Mouse (Mus musculus): ENCODE data around the gene Slc22a13.
A peak's percentile ranks its signal among the peaks of the same experiment; 100 is the strongest.
"Not testable (repeated sequence)": the region's sequence is repeated elsewhere in the genome, so short reads cannot be mapped to it uniquely, and the experiment has no call there.

Slc22a13 gene

DNA sequence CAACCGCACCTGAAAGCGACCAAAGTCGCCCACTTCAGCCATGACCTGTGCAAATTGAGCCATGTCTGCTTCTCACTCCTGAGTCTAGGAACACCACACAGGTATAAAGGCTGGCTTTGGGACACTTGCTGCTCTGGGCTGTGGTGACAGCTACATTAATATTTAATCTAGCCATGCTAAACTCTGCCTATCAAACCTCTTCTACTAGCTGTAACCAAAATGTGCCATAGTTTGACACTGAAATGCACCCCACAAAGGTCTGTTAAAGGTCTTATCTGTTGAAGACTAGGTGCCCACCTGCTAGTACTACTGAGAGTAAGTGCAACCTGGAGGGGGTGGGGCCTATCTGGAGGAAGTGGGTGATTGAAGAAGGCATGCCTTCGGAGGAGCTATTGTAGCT lies at the start of gene Slc22a13:
Slc22a13 (minus strand) TSS at position 101 of the 400 bp plus-strand sequence.
- DNase-seq = no peak

DNA sequence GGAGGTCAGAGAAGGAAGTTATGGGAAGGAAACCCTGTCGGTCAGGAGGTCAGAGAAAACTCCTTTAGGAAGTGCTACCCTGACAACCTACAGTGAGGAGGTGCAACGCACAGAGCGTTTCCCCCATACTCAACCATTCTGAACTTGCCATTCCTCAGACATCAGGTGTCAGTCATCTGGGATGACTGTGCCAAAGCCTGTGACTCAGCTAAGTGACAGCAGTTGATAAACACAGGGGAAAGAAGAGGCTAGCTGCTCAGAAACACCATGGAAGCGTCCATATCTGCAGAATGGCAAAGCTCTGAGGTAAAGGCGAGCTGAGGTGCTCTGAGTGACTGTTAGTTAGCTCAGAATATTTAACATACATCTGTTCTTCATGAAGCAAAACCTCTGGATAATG lies 49.2 kb upstream of the Slc22a13 start:
- no peak for DNase-seq

DNA sequence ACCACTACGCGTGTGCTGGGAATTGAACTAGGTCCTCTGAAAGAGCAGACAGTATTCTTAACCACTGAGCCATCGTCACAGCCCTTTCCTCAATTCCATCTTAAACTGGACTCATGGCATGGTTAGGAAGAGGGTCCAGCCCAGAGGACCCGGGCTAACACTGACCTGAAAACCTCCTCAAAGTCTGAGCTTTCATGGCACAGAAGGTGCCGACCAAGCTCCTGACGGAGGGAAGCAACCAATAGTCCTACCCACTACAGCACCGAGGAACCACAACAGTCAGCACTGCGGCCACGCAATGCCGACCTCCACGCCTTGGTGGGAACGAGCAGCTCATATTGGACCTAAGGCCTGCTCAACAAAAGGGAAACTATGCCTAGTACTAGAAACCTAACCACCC lies 47.3 kb upstream of the Slc22a13 start:
- DNase-seq = no peak

DNA sequence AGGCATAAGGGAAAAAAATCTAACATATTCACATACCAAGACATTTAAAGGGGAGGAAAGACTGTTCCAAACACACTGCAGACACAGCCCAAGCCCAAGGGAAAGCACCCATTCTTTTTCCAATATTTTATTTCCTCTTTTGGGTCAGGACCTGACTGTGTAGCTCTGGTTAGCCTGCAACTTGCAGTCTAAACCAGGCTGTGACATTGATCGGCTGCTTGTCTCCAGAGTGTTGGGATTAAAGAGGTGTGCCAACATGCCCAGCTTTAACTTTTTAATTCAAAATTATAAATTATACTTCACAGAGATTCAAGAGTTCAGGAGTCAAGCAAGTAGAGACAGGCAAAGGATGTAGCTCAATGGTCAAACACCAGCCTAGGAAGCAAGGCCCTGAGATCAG lies 46.2 kb upstream of the Slc22a13 start:
- DNase-seq = no peak

DNA sequence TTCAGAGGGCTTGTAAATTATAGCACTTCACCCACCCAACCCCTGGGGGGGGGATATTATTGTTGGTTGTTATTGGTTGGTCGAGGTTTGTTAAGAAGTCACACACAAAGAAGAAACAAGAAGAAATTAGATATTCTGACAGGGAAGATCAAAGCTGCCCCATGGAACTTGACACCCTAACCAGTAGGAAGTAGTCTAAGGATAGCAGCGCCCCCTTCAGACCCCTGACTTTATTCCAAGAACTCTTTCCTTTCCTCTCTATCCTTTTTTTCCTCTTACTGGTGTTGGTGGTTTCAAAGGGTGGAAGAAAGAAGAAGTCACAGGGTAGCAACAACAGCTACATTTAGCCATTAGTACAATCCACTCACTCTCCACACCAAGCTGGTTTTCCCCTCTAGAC lies 45.3 kb upstream of the Slc22a13 start:
- DNase-seq = no peak

DNA sequence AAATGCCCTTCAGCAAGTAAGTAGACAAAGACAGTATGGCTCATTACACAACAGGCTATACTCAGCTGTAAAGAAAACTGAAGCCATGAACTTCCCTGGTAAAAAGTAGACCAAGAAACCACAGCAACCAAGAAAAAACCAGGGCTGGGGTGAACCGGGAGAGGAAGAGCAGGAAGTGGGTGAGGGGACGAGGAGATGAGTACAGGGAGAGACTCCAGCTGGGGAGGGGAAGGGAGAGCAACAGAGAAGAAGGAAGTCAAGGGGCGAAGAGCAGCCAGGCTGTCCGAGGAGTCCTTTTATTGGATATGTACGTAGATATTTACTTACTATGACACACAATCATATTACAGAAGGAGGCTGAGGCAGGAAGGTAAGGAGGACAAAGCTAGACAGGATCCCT lies 39.1 kb upstream of the Slc22a13 start:
- no peak for DNase-seq

DNA sequence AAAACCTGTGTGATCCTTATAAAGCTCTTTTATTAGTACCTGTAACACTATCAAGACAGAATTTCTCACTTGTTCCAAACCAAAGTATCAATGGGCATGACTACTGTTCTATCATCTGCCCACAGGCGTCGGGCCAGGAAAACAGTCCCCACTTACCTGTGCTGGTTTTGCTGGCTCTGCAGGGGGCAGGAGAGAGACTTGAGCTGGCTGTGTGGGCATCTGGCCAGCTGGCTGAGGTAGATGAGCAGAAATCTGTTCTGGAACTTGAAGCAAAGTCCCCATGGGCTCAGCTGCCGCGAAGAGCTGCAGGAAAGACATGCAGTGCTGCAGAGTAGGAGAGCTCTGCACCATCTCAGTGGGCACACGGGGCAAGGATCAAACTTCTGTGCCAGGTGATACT lies 37.9 kb upstream of the Slc22a13 start:
- peak; percentile 36 to 64 for DNase-seq

DNA sequence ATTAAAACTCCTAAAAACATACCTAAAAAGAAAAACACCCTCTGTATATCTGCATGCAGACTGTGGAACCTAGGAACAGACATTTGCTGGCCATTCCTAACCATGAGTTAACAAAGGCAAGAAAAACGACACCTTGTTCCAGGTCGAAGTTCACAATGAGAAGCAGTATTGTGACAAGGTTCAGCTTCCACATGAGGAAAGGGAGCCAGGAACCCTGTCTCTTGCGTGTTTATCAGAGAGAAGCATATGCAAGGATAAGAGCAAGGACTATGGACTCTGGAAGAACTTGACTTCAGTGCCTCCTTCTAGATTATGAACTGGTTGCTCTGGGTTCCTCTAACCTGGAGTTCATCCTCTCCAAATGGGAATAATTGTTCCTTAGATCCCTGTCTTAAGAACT lies 35.1 kb upstream of the Slc22a13 start:
- DNase-seq = no peak

DNA sequence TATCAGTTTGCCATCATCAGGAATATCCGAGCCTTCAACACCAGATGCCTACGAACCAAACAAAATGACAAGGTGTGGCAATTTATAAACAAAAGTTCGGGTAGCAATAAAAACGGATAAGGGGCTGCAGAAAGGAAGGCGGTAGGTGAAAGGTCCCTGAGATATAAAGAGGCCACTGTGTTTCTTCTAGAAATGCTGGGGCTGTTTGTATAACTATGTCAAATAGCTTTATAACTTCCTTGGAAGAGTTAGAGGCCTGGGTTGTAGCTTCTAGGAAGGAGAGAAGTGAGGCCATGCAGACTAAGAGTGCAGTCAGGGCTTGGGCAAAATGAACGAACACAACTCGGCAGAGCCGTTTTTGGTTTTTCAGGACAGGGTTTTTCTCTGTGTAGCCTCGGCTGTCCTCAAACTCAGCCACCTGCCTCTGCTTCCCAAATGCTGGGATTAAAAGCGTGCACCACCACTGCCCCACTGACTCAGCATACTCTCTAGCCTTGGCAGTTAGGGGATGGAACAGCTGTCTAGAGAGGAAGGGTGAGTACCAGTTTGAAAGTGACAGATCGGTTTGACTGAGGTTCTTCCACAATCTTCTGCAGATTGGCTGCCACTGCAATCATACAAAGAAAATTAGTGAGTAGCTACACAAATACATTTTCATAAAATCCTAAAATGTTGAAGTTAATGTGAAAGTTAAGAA lies 32.4 kb upstream of the Slc22a13 start:
- no peak for DNase-seq

DNA sequence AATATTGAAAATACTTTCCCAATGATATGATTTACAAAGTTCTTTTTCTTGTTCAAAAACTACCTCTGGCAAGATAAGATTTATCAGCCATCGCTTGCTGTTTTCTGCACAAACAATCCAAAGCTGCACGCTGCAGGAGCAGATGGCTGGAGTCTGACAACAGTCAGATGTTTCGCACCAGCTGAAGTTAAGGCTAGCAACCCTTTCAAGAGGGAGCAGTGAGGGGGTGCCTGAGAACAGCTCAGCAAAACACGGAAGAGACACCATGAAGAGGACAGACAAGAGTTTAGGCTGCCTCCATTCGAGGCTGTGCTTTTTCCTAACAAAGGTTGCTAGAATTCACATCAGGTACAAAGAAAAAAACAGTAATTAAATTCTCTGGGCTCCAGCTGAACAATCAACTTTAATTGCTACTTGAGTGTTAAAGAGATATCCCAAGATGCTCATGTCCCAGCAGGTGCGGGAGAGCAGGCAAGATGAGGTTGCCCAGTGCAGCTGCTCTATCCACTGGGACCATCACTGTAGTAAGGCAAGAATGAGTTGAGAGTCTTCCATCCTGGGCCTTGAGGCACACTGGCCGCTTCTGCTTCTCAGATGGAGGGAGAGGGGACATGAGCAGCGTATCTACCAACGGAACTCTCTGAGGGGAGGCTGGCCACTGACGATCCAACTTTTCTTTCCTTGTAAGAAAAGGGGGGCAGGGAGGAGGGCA lies 31.5 kb upstream of the Slc22a13 start:
- no peak for DNase-seq

DNA sequence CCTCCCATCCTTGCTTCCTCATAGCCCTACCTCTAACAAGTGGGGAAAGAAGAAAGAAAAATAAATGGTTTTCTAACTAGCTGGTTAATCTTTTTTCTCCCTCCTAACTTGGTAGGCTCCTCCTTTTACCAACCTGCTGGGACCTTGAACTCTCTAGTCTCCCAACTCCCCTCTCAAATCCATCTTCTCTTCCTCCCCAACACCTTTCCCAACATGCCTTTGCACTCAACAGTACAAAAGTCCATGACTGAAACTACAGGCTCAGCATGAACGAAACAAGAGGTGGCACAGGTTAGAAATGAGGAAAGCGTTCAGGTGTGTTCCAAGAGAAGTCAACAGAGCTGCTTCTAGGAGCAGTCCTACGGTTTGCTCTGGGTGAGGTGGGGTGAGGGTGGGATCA lies 30.4 kb upstream of the Slc22a13 start:
- DNase-seq = no peak

DNA sequence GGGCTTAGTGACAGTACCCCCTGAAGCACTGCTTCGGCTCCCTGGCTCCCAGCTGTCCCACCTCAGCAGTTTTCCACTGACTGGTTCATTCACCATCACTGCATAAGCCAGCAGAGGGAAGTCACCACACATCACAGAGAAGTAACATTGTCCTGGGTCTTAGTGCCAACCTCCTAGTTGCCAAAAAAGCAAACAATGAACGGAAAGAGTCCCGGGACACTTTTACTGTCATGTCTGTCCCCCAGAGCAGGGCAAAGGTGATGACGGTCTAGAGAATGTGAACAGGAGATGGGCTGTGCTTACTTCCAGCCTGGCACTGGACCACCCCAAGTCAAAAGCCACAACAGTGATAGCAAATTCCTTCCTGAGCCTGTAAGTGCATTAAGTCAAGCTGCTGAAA lies 29.9 kb upstream of the Slc22a13 start:
- no peak for DNase-seq

DNA sequence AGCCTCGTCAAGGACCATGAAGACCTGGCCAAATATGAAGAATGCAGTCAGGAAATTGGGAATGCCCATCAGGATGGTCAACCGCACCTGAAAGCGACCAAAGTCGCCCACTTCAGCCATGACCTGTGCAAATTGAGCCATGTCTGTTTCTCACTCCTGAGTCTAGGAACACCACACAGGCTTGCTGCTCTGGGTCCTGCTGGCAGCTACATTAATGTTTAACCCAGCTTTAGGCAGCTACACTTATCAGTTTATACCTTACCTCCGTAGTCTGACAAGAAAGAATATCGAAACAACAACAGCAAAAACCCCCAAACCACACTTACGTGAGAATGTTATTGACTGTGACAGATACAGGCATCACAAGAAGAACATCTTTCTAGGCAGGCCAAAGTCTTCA lies 22.7 kb upstream of the Slc22a13 start:
- DNase-seq = no peak

DNA sequence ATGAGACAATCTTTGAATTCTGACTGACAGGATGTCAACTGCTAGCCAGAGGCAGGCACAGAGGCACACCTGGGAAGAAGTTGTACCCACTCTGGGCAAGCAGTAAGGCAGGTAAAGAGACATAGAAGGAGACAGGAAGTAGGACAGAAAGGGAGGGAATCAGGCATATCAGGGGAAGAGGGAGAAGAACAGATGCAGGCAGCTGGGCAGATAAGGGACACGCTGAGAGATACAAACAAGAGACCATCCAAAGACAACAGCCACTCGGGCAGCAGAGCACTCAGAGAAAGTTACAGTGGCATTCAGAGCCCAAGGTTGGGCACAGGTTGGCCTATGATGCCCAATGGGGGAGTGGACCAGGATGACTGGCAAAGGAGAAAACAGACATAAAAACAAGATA lies 21.9 kb upstream of the Slc22a13 start:
- no peak for DNase-seq

DNA sequence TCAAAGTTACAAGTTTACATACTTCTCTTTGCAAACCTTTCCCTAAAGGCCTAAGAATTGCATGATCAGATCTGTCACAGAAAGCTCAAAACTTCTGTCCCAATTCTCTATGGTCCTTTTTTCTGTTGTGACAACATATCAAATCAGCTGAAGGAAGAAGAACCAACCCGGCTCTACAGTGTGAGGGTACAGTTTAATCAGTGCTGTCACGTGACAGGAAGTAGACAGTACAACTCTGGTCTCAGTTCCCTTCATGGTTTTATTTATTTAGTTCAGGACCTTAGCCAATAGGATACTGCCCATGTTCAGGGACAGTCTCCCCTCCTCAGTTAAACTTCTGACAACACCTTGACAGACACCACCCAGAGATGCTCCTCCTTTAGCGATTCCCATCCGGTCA lies 11.4 kb upstream of the Slc22a13 start:
- DNase-seq = no peak

DNA sequence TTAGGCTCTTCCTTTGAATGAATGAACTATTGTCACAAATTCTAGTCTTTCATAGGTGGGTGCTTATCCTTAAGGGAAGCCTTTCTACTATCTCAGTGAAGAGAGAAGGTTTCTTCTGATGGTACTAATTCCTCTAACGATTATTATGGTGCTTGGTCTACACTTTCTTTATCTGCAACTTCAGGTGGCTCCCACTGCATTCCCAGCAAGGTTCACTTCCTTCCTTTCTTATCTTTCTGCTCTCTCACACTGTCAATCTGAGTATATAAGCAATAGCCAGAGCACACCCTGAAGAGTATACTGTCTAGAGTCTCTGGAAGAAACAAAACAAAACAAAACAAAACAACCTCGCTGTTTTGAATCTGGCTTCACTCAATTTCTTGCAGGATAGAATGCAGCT lies 10.8 kb upstream of the Slc22a13 start:
- no peak for DNase-seq

DNA sequence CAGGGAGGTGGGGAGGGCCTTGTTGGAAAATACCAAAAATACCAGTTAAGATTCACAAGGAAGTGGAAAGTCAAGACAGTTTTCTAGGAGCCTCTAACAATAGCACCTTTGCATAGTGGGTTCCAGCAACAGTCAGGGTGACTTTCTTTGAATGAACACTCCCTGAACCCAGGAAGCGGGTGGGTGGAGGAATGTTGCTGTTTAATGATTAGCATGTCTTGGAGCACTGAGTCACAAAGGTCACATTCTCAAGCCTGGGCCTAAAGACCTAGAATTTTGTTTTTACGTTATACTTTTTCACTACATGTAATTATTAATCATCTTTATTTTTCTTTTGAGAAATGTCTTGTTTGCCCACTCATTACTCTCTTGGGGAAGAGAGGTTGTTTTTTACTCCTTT lies 6.4 kb upstream of the Slc22a13 start:
- DNase-seq = not testable (repeated sequence)

DNA sequence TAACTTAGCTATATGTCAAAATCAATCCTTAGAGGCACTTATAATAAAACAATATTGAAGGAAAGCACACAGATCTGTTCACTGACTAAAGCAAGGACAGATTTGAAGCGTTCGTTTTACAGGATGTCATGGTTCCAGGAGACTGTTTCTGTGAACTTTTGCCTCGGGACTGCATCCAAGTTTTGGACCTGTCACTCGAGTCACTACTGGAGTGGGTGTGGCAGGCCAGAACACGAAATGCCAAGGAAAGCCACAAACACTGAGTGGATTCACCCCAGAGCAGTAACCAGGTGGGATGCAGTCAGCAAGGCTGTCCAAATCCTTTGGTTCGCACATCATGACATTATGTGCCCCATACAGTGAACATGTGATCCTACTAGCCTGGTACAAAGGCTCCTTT lies 5.7 kb upstream of the Slc22a13 start:
- no peak for DNase-seq

DNA sequence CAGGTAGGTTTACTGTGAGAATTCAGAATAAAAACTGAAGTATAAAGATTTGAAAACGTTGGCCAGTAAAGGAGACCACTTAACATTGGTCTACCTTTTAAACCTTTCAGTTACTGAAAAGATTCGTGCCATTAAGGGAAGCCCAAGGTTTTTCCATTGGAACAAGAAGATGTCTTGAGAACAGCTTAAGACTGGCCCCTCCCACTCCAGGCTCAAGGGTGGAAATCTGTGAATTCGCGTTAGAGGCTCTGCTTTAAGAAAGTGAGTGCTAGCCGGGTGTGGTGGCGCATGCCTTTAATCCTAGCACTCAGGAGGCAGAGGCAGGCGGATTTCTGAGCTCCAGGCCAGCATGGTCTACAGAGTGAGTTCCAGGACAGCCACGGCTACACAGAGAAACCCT lies 4.1 kb upstream of the Slc22a13 start:
- DNase-seq = no peak

DNA sequence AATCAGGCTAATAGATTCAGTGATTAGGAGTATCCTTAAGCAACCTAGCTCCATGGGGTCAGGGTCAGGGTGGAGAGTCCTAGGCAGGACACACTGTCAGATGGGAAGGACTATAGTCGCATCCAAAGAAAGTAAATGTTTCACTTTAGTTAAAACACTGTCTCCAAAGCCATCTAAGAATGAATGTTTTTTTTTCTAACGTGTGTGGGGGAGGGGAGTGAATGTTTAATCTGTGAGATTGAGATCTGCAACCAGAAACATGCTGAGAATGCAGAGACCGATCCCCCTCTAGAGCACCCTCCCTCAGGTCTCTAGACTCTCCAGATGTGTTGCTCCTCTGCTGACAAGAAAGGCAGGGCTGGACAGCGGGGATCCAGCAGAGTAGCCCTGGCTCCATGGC lies 1.8 kb downstream of the Slc22a13 start:
- DNase-seq = no peak

DNA sequence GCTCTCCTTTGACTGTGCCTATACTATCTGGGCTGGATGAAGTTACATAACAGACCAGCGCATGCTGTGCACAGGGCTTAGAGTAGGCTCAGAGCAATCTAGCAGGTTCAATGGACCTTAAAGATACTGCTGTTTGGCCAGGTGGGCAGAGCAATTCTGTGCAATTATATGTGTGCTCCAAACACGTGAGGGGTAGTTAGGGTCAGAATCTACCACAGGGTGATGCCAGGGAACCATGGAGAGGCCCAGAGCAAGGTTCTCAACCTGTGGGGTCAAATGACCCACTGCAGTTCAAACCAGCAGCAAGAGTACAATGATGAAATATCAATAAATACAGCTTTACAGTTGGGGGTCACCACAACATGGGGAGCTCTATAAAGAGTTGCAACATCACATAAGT lies 2.2 kb downstream of the Slc22a13 start:
- DNase-seq = no peak

DNA sequence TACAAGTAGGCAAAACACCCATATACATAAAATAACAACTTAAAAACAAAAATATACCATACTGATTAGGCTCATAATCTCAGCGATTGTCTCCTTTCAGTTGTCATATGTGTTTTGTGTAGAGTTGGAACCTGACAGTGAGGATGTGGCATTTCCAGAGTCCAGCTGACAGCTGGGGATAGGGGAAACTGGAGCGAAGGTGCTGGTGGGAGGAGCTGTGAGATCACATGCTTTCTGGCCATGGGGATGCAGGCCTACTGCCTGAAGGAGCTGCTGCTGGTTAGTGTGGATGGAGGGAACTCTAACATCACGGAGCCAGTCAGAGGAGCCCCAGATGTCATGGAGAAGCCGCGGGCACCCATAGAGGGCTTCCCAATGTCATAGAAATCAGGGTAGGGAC lies 3.1 kb downstream of the Slc22a13 start:
- no peak for DNase-seq

DNA sequence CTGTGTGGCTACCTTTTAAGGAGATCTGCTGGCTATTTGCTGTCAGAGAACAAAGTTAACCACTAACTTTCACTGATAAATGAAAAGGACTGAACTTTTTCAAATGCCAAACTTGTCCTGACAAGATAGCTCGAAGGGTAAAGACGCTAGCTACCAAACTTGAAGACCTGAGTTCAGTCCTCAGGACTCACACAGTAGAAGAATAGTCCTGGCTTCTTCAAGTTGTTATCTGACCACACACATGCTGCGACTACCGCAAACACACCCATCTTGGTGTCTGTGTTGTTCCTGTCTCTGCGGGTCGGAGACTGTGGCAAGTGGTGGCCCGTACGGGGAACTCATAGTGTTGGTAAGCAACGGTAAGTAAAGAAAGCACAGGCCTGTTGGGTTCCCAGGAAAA lies 5.3 kb downstream of the Slc22a13 start:
- DNase-seq = no peak

DNA sequence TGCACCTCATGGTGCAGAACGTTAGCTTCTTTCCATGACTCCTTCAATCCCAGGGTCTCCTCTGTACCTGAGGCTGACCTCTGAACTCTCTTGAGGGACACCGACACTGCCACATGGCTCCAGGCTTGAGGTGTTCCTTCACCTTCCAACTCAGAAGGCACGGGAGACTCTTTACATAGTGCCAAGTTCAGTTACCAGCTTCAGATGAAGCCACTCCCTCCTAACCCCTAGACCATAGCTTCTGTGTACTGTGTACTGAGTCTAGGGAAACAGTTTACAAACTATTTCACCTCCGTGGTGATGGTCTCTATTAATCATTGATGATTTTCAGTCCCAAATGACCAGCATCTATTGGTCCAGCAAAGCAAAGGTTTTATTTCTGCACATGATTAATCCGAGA lies 7.2 kb downstream of the Slc22a13 start:
- DNase-seq = no peak
